Mouse (Mus musculus) hindbrain, embryonic 10.5 days (tissue): ENCODE measurements around the gene Unc5cl. TPM values are rescaled to one million over a fixed set of nuclear protein-coding genes. Genes with fewer than 3 reads are reported as not detected.
A peak's percentile ranks its signal among the peaks of the same experiment; 100 is the strongest.

Experiments
- DNase-seq: peaks from one replicate; pipeline ENCODE4 v3.0.0-alpha.2; 2017; ENCODE audit warnings: low spot score
- H3K27ac ChIP-seq: fragments of 300-500 bp; sonication (generic); 2 replicates; pipeline ENCODE4 v1.5.1; 2016; ENCODE audit warnings: mild to moderate bottlenecking, moderate library complexity
- H3K27me3 ChIP-seq: fragments of 300-500 bp; sonication (generic); 2 replicates; pipeline ENCODE4 v1.6.1; 2016; ENCODE audit warnings: mild to moderate bottlenecking; ENCODE audit not compliant: poor library complexity, insufficient read depth, severe bottlenecking
- H3K36me3 ChIP-seq: fragments of 300-500 bp; sonication (generic); 2 replicates; pipeline ENCODE4 v1.6.1; 2016; ENCODE audit warnings: mild to moderate bottlenecking, moderate library complexity
- H3K4me1 ChIP-seq: fragments of 300-500 bp; sonication (generic); replicated peaks from 2 replicates; pipeline ENCODE4 v1.6.1; 2016; ENCODE audit warnings: mild to moderate bottlenecking
- H3K4me3 ChIP-seq: fragments of 300-500 bp; sonication (generic); 2 replicates; pipeline ENCODE4 v1.5.1; 2016; ENCODE audit warnings: mild to moderate bottlenecking, moderate library complexity
- H3K9me3 ChIP-seq: fragments of 300-500 bp; sonication (generic); 2 replicates; pipeline ENCODE4 v1.6.1; 2016; ENCODE audit warnings: mild to moderate bottlenecking, moderate library complexity
- WGBS: fragments of 180-500 bp; shearing (Covaris S2); methylation state at CpG from one replicate; pipeline ENCODE4 v1.1.7; 2016; 5-methylcytosine and 5-hydroxymethylcytosine counted together
- polyA plus RNA-seq: library from polyadenylated mRNA; unstranded; fragments of >200 nt; fragmentation: Nextera tagmentation; extraction: Ambion mirVana; gene quantifications from 2 replicates; pipeline ENCODE4 v1.2.1, GENCODE M21; 2016

Unc5cl gene
- polyA plus RNA-seq, 1 experiment from 2014 or later: 0.07 TPM

GRCm38 (mm10) chr17:48581153-48581552 is 126.5 kb downstream of the Unc5cl start:
- H3K27ac ChIP-seq: no peak overlapping the region
- no peak overlapping the region for H3K4me3 ChIP-seq
- WGBS: 87% methylated on average over 5 of the region's 5 CpGs
- DNase-seq: no peak
- H3K4me1 ChIP-seq: peaks cover 4% of the 10 kb centered on the region; the same call in 1 of the 2 replicates
- no peaks in the 10 kb centered on the region for H3K36me3 ChIP-seq
- no peaks in the 10 kb centered on the region for H3K27me3 ChIP-seq
- H3K9me3 ChIP-seq: no peaks in the 10 kb centered on the region

DNA sequence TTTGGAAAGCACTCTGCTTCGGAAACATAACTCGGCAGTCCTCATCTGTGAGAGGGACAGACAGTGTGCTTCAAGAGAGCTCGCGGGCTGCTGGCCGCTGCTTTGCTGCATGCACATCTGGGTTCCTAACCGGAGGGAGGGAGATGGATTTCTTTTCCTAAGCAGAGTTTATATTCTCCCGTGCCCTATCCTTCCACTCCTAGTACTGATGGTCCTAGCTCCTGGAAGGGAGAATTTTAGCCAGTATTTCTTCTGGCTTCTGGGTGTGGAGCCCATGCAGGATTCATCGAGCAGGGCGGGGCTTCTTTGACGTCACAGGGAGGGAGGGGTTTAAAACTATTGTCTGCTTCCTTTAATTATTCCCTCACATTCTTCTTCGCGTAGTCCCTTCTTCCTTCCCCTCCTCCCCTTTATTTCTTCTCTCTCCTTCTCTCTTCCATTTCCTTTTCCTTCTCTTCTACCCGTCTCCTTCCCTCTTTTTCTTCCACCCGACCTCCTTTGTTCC is 127.8 kb downstream of the Unc5cl start:
- H3K27me3 ChIP-seq: no peaks in the 10 kb centered on the region
- H3K27ac ChIP-seq: no peak overlapping the region
- WGBS: 48% methylated on average over 14 of the region's 14 CpGs
- H3K4me1 ChIP-seq: peaks cover 6% of the 10 kb centered on the region; the same call in 1 of the 2 replicates
- DNase-seq: no peak
- no peaks in the 10 kb centered on the region for H3K36me3 ChIP-seq
- H3K4me3 ChIP-seq: no peak overlapping the region
- no peaks in the 10 kb centered on the region for H3K9me3 ChIP-seq

DNA sequence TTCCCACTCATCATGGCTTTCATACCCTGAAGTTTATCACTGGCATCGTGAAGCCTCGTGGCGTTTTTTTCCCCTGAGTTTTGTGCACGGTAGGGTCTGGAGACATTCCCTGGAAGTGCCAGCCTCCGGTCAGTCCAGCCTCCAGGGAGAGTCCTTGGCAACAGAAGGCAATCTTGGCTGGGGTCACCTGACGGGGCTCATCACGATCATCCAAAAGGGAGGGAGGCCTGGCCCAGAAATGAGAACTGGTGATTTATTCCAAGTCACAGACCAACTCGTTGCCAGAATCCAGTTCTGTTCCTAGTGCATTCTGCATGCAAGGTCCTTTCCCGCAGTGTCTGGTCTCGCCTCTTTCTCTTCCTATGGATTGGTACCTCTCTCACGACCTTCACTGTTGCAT is 128.7 kb downstream of the Unc5cl start:
- WGBS: 83% methylated on average over 11 of the region's 11 CpGs
- no peaks in the 10 kb centered on the region for H3K27me3 ChIP-seq
- no peak overlapping the region for H3K4me3 ChIP-seq
- no peaks in the 10 kb centered on the region for H3K9me3 ChIP-seq
- no peak for DNase-seq
- H3K4me1 ChIP-seq: peaks cover 6% of the 10 kb centered on the region; the same call in 1 of the 2 replicates
- H3K27ac ChIP-seq: no peak overlapping the region
- no peaks in the 10 kb centered on the region for H3K36me3 ChIP-seq

DNA sequence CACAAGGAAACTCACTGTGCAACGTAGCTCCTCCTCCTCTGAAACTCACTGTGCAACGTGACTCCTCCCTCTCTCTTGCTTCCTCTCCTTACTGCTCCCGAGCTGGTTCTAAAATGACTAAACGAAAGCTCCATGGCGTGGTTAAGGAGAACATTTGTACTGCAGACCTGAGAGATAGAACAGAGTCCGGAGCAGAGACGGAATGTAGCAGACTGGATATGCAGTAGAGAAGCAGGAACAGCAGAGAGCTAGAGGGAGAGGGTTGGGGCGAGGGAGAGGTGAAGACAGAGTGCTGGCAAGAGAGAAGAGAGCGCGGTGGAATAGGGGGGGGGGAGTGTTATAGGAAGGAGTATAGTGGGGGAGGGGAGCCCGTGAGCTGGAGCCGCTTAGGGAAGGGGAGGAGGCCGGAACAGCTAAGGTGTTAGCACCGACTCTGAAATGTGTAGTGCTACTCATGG is 131.2 kb downstream of the Unc5cl start:
- H3K27me3 ChIP-seq: no peaks in the 10 kb centered on the region
- H3K4me3 ChIP-seq: peak overlapping the region; percentile 37
- no peaks in the 10 kb centered on the region for H3K36me3 ChIP-seq
- peak; percentile 28 for DNase-seq
- peaks cover 6% of the 10 kb centered on the region; the same call in 1 of the 2 replicates for H3K4me1 ChIP-seq
- WGBS: 13% methylated on average over 14 of the region's 14 CpGs
- 0 out of 2 replicates have a peak overlapping the region, but pooled peaks have one; percentile 35 for H3K27ac ChIP-seq
- no peaks in the 10 kb centered on the region for H3K9me3 ChIP-seq

GRCm38 (mm10) chr17:48588674-48589073 is 134.0 kb downstream of the Unc5cl start:
- H3K36me3 ChIP-seq: no peaks in the 10 kb centered on the region
- no peak overlapping the region for H3K27ac ChIP-seq
- WGBS: 48% methylated on average over 3 of the region's 3 CpGs
- DNase-seq: no peak
- no peak overlapping the region for H3K4me3 ChIP-seq
- H3K27me3 ChIP-seq: no peaks in the 10 kb centered on the region
- peaks cover 6% of the 10 kb centered on the region; the same call in 1 of the 2 replicates for H3K4me1 ChIP-seq
- no peaks in the 10 kb centered on the region for H3K9me3 ChIP-seq

Other genes starting within 250 kb of the Unc5cl start
- gene Trem1, start 222.1 kb upstream of the Unc5cl start, polyA plus RNA-seq: 0.06 TPM in 1 of 2 replicates, not detected in the other
- not detected in 2 replicates for gene Trem3, start 207.1 kb upstream of the Unc5cl start, polyA plus RNA-seq
- gene Treml4, start 190.6 kb upstream of the Unc5cl start, polyA plus RNA-seq: not detected in 2 replicates
- gene Treml2, start 155.4 kb upstream of the Unc5cl start, polyA plus RNA-seq: 0.30 and 0.47 TPM in 2 replicates
- gene B430306N03Rik, start 138.8 kb upstream of the Unc5cl start, polyA plus RNA-seq: 0.10 and 0.15 TPM in 2 replicates
- 1.2 and 3.5 TPM in 2 replicates for gene Trem2, start 108.5 kb upstream of the Unc5cl start, polyA plus RNA-seq
- 1.8 and 2.5 TPM in 2 replicates for gene Treml1, start 95.0 kb upstream of the Unc5cl start, polyA plus RNA-seq
- 19.2 and 19.5 TPM in 2 replicates for gene Nfya, start 45.0 kb upstream of the Unc5cl start, polyA plus RNA-seq
- 81.8 and 99.4 TPM in 2 replicates for gene Oard1, start 44.9 kb upstream of the Unc5cl start, polyA plus RNA-seq
- 0.98 and 1.4 TPM in 2 replicates for gene Apobec2, start 22.0 kb upstream of the Unc5cl start, polyA plus RNA-seq
- 0.26 and 0.96 TPM in 2 replicates for gene Tspo2, start 3.4 kb upstream of the Unc5cl start, polyA plus RNA-seq